Mouse (Mus musculus): ENCODE data around the gene Tex22.

Gene Tex22

DNA sequence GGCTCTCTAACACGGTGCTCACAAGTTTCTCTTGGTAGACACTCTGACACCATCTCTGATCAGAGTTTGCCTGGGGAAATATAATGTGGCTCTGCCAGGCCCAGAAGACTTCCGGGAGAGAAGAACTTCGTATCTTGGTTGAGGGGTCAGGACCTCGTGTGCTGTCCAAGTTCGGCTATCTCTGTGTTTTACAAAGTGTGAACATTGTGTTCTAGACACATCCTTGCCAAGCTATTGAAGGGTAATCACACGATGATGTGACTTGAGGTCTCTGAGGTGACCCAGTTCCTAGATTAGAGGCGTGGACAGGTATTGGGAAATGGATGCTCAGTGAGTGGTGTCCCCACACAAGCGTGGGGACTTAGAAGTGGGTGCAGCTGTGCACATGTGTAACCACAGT, 18.2 kb upstream of the Tex22 start:
- DNase-seq (ENCODE audit: low spot score) = no peak

GRCm38 (mm10) chr12:113060178-113060577, 14.1 kb upstream of the Tex22 start:
- DNase-seq (ENCODE audit: low spot score) = no peak

DNA sequence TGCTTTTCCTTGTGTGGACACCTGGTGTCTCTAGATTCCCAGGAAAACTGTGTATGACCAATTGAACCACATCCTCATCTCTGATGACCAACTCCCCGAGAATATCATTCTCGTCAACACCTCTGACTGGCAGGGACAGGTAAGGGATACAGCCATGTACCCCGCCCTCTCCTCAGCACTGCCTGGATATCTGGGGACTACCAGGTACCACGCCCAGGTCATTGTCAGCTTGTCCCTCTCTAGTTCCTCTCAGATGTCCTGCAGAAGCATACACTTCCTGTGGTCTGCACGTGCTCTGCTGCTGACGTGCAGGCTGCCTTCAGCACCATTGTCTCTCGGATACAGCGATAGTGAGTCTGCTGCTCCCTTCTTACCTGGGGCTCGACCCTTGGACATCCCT, 12.7 kb upstream of the Tex22 start:
- no peak for DNase-seq (ENCODE audit: low spot score)

GRCm38 (mm10) chr12:113062201-113062600, 12.1 kb upstream of the Tex22 start:
- DNase-seq (ENCODE audit: low spot score) = no peak

DNA sequence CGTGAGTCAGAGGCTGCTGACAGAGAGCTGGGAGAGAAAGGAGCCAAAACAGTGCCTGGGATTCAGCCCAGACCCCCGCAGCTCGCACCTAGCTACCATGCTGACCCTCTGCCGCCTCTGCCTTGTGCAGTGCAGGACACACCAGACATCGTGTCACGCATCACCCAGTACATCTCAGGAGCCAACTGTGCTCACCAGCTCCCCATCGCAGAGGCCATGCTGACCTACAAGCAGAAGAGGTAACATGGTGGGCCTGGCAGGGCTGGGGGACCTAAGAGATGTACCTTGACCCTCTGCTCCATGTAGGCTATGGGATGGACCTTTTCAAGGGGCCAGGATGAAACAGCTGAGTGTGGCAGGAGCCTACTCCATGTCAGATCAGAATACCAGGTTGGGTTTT, 10.6 kb upstream of the Tex22 start:
- no peak for DNase-seq (ENCODE audit: low spot score)

GRCm38 (mm10) chr12:113068002-113068401, 6.3 kb upstream of the Tex22 start:
- no peak for DNase-seq (ENCODE audit: low spot score)

DNA sequence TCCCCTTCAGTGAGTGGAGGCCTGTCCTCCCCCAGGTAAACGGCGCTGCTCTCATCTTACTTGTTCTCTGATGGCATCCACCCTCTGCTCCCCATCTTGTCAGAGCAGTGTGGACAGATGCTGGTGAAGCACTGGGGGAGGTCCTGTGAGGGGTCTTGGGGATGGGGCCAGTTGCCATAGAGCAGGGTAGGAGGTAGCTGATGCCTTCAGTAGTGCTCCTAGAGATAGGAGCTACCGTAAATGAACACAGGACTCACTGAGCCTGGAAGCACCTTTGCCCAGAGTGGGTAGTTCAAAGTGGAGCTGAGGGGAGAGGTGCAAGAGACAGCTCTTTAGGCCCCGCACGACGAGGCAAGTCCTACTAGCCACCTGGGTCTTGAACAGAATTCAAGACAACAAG, 4.9 kb upstream of the Tex22 start:
- no peak for DNase-seq (ENCODE audit: low spot score)

- no peak for DNase-seq (ENCODE audit: low spot score)
Measured at GRCm38 (mm10) chr12:113071321-113071720, 3.0 kb upstream of the Tex22 start.

DNA sequence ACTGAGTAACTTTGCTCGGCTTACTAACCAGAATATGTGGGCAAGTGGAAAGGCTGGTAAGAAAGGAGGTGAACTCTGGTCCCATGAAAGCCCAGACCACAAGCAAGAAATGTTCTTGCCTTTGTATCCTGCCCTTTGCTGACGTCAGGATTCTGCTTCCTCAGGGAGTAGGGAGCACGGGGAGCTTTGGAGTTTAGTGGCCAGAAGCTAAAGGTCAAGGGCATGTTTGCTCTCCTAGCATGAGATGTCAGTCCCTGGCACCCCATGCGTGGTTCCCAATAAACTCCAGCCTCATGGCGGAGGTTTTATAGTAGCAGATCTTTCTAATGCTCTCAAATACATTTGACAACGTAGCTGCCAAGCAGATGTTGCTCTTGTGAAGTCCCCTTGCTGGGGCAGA, 2.5 kb upstream of the Tex22 start:
- no peak for DNase-seq (ENCODE audit: low spot score)

DNA sequence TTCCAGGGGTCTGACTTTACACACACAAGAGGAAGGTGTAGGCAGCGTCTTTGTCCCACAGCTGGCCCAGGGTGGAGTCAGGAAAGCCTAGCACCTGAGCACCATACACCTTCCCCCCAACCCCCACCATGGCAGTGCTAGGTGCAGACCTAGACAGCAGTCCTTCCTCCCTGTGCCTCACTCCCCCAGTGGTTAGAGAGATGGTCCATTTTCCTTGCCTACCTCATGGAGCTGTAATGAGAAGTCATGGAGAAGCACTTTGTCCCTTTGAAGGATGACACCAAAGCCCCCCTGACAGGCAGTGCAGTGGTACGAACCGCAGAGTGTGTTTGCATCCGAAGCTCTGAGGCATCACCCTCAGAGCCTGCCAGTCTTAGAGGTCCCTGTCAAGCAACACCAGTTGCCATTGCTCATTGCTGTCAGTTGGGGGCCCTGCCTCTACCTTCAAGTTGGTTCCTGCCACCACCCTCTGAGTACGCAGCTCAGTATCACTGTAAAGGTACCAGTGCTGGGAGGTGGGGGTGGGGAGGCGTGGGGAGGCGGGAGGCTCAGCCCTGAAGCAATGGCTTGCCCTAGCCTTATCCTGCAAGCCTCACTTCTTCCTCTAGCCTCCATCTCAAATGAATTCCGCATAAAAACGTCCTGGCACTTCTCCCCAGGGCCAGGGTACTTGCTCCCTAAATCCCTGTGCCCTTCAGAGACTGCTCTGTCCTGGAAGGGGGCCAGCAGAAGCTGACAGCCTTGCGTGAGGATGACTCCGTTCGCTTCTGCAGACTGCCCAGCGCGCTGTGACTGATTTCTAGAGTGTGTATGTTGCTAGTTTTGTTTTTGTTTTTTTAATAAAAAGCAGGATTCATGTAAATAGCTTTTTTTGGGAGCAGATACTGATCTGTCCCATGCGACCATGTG, 628 bp upstream of the Tex22 start:
- no peak for DNase-seq (ENCODE audit: low spot score)

DNA sequence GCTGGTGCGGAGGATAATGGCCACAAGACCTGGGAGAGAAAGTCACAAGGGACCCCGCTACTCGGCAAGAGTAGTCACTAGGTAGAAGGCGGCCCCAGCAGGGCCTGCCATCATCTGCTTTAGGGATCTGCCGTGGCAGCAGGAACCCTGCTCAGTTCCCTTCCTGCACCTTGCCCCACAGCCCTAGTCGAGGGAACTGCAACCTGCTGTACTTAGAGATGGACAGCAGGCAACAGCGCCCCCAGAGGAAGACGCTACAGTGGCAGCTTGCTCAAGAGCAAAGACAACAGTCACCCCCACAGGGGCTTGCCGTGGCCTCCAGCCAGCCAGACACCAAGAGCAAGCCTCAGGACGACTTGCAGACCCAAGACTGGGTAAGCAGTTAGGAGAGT, 757 bp downstream of the Tex22 start:
- DNase-seq (ENCODE audit: low spot score) = peak; percentile 79

GRCm38 (mm10) chr12:113075486-113075885, 1.2 kb downstream of the Tex22 start:
- DNase-seq (ENCODE audit: low spot score) = no peak

- no peak for DNase-seq (ENCODE audit: low spot score)
Measured at GRCm38 (mm10) chr12:113087276-113087675, 13.0 kb downstream of the Tex22 start.

DNA sequence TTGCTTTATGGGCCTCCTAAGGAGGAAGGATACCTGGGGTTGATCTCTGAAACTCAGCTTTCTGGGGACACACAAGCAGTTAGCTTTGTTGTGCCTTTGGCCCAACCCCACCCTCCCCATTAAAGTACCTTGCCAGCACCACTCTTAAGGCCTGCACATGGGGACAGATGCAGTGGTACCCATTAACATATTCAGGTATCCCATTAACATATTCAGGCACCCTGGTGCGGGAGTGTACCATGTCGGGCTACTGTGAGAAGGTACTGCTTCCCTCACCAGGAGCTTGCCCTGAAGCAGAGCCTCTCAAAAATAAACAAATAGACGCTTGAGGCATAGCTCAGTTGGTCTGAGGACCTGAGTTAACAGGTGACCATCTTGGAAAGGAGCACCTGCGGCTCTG, 13.7 kb downstream of the Tex22 start:
- no peak for DNase-seq (ENCODE audit: low spot score)

GRCm38 (mm10) chr12:113089107-113089506, 14.8 kb downstream of the Tex22 start:
- DNase-seq (ENCODE audit: low spot score) = no peak

- DNase-seq (ENCODE audit: low spot score) = no peak
Measured at GRCm38 (mm10) chr12:113090053-113090452, 15.8 kb downstream of the Tex22 start.

- no peak for DNase-seq (ENCODE audit: low spot score)
Measured at GRCm38 (mm10) chr12:113097040-113097439, 22.7 kb downstream of the Tex22 start.

DNA sequence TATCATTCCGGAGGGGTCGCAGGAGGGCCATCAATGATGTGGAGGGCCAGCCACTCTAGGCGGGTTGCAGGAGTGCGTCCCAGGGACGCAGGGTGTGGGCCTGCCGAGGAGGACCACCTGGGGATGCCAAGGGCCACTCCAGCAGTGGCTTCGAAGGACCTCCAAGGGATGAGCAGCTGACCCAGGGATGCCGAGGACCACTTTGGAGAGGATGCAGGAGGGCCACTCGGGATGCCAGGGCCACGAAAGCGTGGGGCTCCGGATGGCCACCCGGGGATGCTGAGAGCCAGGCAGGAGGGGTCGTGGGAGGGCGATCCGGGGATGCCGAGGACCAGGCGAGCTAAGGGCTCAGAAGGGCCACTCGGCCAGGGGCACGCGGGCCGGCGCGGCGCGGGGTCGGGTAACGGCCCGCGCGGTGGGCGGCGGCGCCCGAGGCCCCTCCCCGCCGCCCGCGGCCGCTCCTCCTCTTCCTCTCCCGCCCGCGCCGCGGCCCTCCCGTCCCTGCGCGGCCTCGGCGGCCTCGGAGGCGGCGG, 23.5 kb downstream of the Tex22 start, which contains the start of gene Mta1:
Mta1 (plus strand) TSS at position 530 of the 533 bp plus-strand sequence.
- DNase-seq (ENCODE audit: low spot score) = no peak

GRCm38 (mm10) chr12:113098530-113099151, 24.3 kb downstream of the Tex22 start:
- peak; percentile 22 for DNase-seq (ENCODE audit: low spot score)

- DNase-seq (ENCODE audit: low spot score) = no peak
Measured at GRCm38 (mm10) chr12:113099470-113100237, 25.4 kb downstream of the Tex22 start.

GRCm38 (mm10) chr12:113100448-113101076, 26.3 kb downstream of the Tex22 start:
- DNase-seq (ENCODE audit: low spot score) = no peak
